Mouse (Mus musculus) telencephalon, adult 2 months (tissue): ENCODE data around the gene Gm37240.

Source experiments
- DNase-seq: peaks from one replicate; pipeline ENCODE4 v3.0.0-alpha.2; 2011; ENCODE audit warnings: low read depth, low spot score

Gm37240 gene

GRCm38 (mm10) chr3:84647616-84648015, 1239.7 kb downstream of the Gm37240 start:
- DNase-seq: peak; percentile 26

- no peak for DNase-seq
Measured at GRCm38 (mm10) chr3:84646331-84646845, 1240.9 kb downstream of the Gm37240 start.

- DNase-seq: no peak
Measured at GRCm38 (mm10) chr3:84646007-84646290, 1241.4 kb downstream of the Gm37240 start.

GRCm38 (mm10) chr3:84645156-84646006, 1241.9 kb downstream of the Gm37240 start:
- DNase-seq: no peak

GRCm38 (mm10) chr3:84642942-84643341, 1244.4 kb downstream of the Gm37240 start:
- no peak for DNase-seq

- no peak for DNase-seq
Measured at GRCm38 (mm10) chr3:84641391-84641790, 1245.9 kb downstream of the Gm37240 start.

- no peak for DNase-seq
Measured at GRCm38 (mm10) chr3:84640536-84640935, 1246.8 kb downstream of the Gm37240 start.

- DNase-seq: no peak
Measured at GRCm38 (mm10) chr3:84639767-84640500, 1247.4 kb downstream of the Gm37240 start.

- no peak for DNase-seq
Measured at GRCm38 (mm10) chr3:84638858-84639257, 1248.5 kb downstream of the Gm37240 start.

- no peak for DNase-seq
Measured at GRCm38 (mm10) chr3:84637890-84638578, 1249.3 kb downstream of the Gm37240 start.

- no peak for DNase-seq
Measured at GRCm38 (mm10) chr3:84637095-84637494, 1250.2 kb downstream of the Gm37240 start.

GRCm38 (mm10) chr3:84631586-84631985, 1255.7 kb downstream of the Gm37240 start:
- DNase-seq: no peak

GRCm38 (mm10) chr3:84622026-84622425, 1265.3 kb downstream of the Gm37240 start:
- DNase-seq: no peak

- no peak for DNase-seq
Measured at GRCm38 (mm10) chr3:84619725-84620124, 1267.6 kb downstream of the Gm37240 start.

- no peak for DNase-seq
Measured at GRCm38 (mm10) chr3:84619056-84619455, 1268.3 kb downstream of the Gm37240 start.

- DNase-seq: no peak
Measured at GRCm38 (mm10) chr3:84618627-84619026, 1268.7 kb downstream of the Gm37240 start.

- no peak for DNase-seq
Measured at GRCm38 (mm10) chr3:84615856-84616225, 1271.5 kb downstream of the Gm37240 start.

GRCm38 (mm10) chr3:84615050-84615855, 1272.1 kb downstream of the Gm37240 start:
- DNase-seq: peak; percentile 39

- DNase-seq: no peak
Measured at GRCm38 (mm10) chr3:84610183-84610710, 1277.1 kb downstream of the Gm37240 start.

GRCm38 (mm10) chr3:84603212-84603611, 1284.1 kb downstream of the Gm37240 start:
- DNase-seq: no peak

GRCm38 (mm10) chr3:84602759-84603158, 1284.6 kb downstream of the Gm37240 start:
- no peak for DNase-seq
